Mouse (Mus musculus): ENCODE results near the gene Thsd7b. TPM values are rescaled to one million over a fixed set of nuclear protein-coding genes. Genes with fewer than 3 reads are reported as not detected.

The Thsd7b gene
- polyA plus RNA-seq, 1 experiment from 2014 or later: 14.3 TPM

- no peak overlapping the region for H3K4me3 ChIP-seq
- no peaks in the 10 kb centered on the region for H3K27me3 ChIP-seq (replicated peaks)
- no peak overlapping the region for H3K9ac ChIP-seq
- 49% methylated on average over 2 of the region's 2 CpGs for WGBS
- no peak overlapping the region for H3K27ac ChIP-seq
- H3K4me1 ChIP-seq: no peaks in the 10 kb centered on the region
- H3K4me2 ChIP-seq: no peak overlapping the region
- H3K36me3 ChIP-seq (replicated peaks): no peaks in the 10 kb centered on the region
- H3K9me3 ChIP-seq: no peaks in the 10 kb centered on the region
- ATAC-seq (replicated peaks): no peak
Observed at GRCm38 (mm10) chr1:129538508-129538907, 265.4 kb downstream of the Thsd7b start.

- Histone ChIP-seq H3K27ac (no peak overlapping the region), H3K4me2 (no peak overlapping the region), H3K4me1 (no peaks in the 10 kb centered on the region), H3K9me3 (no peaks in the 10 kb centered on the region), H3K36me3 (replicated peaks) (no peaks in the 10 kb centered on the region), H3K27me3 (replicated peaks) (no peaks in the 10 kb centered on the region), H3K9ac (no peak overlapping the region), H3K4me3 (no peak overlapping the region)
- 71% methylated on average over 4 of the region's 4 CpGs for WGBS
- ATAC-seq (replicated peaks): no peak
Observed at GRCm38 (mm10) chr1:129538970-129539369, 265.9 kb downstream of the Thsd7b start.

GRCm38 (mm10) chr1:129540751-129541150 lies 267.6 kb downstream of the Thsd7b start:
- no peak for ATAC-seq (replicated peaks)
- 73% methylated on average over 1 of the region's 1 CpGs for WGBS

GRCm38 (mm10) chr1:129542563-129543146 lies 269.6 kb downstream of the Thsd7b start:
- no peaks in the 10 kb centered on the region for H3K27me3 ChIP-seq (replicated peaks)
- no peak overlapping the region for H3K4me3 ChIP-seq
- no peak overlapping the region for H3K9ac ChIP-seq
- no peaks in the 10 kb centered on the region for H3K4me1 ChIP-seq
- no peaks in the 10 kb centered on the region for H3K9me3 ChIP-seq
- no peak overlapping the region for H3K4me2 ChIP-seq
- WGBS: 88% methylated on average over 3 of the region's 3 CpGs
- no peak overlapping the region for H3K27ac ChIP-seq
- no peaks in the 10 kb centered on the region for H3K36me3 ChIP-seq (replicated peaks)
- no peak for ATAC-seq (replicated peaks)

More at GRCm38 (mm10) chr1:129540751-129541150, 267.6 kb downstream of the Thsd7b start:
- no peak overlapping the region for H3K9ac ChIP-seq
- no peak overlapping the region for H3K27ac ChIP-seq
- no peak overlapping the region for H3K4me3 ChIP-seq
- H3K9me3 ChIP-seq: no peaks in the 10 kb centered on the region
- no peaks in the 10 kb centered on the region for H3K4me1 ChIP-seq
- H3K4me2 ChIP-seq: no peak overlapping the region
- no peaks in the 10 kb centered on the region for H3K27me3 ChIP-seq (replicated peaks)
- H3K36me3 ChIP-seq (replicated peaks): no peaks in the 10 kb centered on the region

- Histone ChIP-seq H3K9ac (no peak overlapping the region), H3K4me3 (no peak overlapping the region), H3K4me2 (no peak overlapping the region), H3K27me3 (replicated peaks) (no peaks in the 10 kb centered on the region), H3K9me3 (no peaks in the 10 kb centered on the region), H3K4me1 (no peaks in the 10 kb centered on the region), H3K36me3 (replicated peaks) (no peaks in the 10 kb centered on the region), H3K27ac (no peak overlapping the region)
- ATAC-seq (replicated peaks): no peak
- 73% methylated on average over 3 of the region's 3 CpGs for WGBS
Observed at GRCm38 (mm10) chr1:129543169-129543568, 270.1 kb downstream of the Thsd7b start.

- no peaks in the 10 kb centered on the region for H3K4me1 ChIP-seq
- H3K4me2 ChIP-seq: no peak overlapping the region
- ATAC-seq (replicated peaks): peak; percentile 50; the same call in 1 of the 2 replicates
- 86% methylated on average over 4 of the region's 4 CpGs for WGBS
- H3K27me3 ChIP-seq (replicated peaks): no peaks in the 10 kb centered on the region
- no peaks in the 10 kb centered on the region for H3K9me3 ChIP-seq
- no peak overlapping the region for H3K4me3 ChIP-seq
- H3K27ac ChIP-seq: no peak overlapping the region
- H3K9ac ChIP-seq: no peak overlapping the region
- H3K36me3 ChIP-seq (replicated peaks): no peaks in the 10 kb centered on the region
Observed at GRCm38 (mm10) chr1:129558054-129558453, 285.0 kb downstream of the Thsd7b start.

- 83% methylated on average over 4 of the region's 4 CpGs for WGBS
- no peaks in the 10 kb centered on the region for H3K27me3 ChIP-seq (replicated peaks)
- H3K27ac ChIP-seq: no peak overlapping the region
- H3K9ac ChIP-seq: no peak overlapping the region
- H3K4me1 ChIP-seq: no peaks in the 10 kb centered on the region
- no peaks in the 10 kb centered on the region for H3K36me3 ChIP-seq (replicated peaks)
- H3K9me3 ChIP-seq: no peaks in the 10 kb centered on the region
- ATAC-seq (replicated peaks): no peak
- H3K4me3 ChIP-seq: no peak overlapping the region
- H3K4me2 ChIP-seq: no peak overlapping the region
Observed at GRCm38 (mm10) chr1:129559137-129559536, 286.0 kb downstream of the Thsd7b start.

- ATAC-seq (replicated peaks): no peak
- H3K36me3 ChIP-seq (replicated peaks): no peaks in the 10 kb centered on the region
- no peak overlapping the region for H3K9ac ChIP-seq
- no peak overlapping the region for H3K4me3 ChIP-seq
- no peak overlapping the region for H3K4me2 ChIP-seq
- H3K27ac ChIP-seq: no peak overlapping the region
- no peaks in the 10 kb centered on the region for H3K9me3 ChIP-seq
- 60% methylated on average over 3 of the region's 3 CpGs for WGBS
- no peaks in the 10 kb centered on the region for H3K27me3 ChIP-seq (replicated peaks)
- H3K4me1 ChIP-seq: no peaks in the 10 kb centered on the region
Observed at GRCm38 (mm10) chr1:129559812-129560211, 286.7 kb downstream of the Thsd7b start.

- no peaks in the 10 kb centered on the region for H3K9me3 ChIP-seq
- H3K9ac ChIP-seq: no peak overlapping the region
- H3K4me2 ChIP-seq: no peak overlapping the region
- H3K4me1 ChIP-seq: no peaks in the 10 kb centered on the region
- ATAC-seq (replicated peaks): no peak
- H3K36me3 ChIP-seq (replicated peaks): no peaks in the 10 kb centered on the region
- no peak overlapping the region for H3K4me3 ChIP-seq
- WGBS: 93% methylated on average over 1 of the region's 1 CpGs
- H3K27ac ChIP-seq: no peak overlapping the region
- H3K27me3 ChIP-seq (replicated peaks): no peaks in the 10 kb centered on the region
Observed at GRCm38 (mm10) chr1:129562707-129563106, 289.6 kb downstream of the Thsd7b start.

GRCm38 (mm10) chr1:129570522-129570921 lies 297.4 kb downstream of the Thsd7b start:
- no peak overlapping the region for H3K9ac ChIP-seq
- no peaks in the 10 kb centered on the region for H3K9me3 ChIP-seq
- H3K36me3 ChIP-seq (replicated peaks): no peaks in the 10 kb centered on the region
- no peak overlapping the region for H3K4me3 ChIP-seq
- 85% methylated on average over 3 of the region's 3 CpGs for WGBS
- no peak for ATAC-seq (replicated peaks)
- H3K4me1 ChIP-seq: no peaks in the 10 kb centered on the region
- no peak overlapping the region for H3K4me2 ChIP-seq
- H3K27ac ChIP-seq: no peak overlapping the region
- no peaks in the 10 kb centered on the region for H3K27me3 ChIP-seq (replicated peaks)

- Histone ChIP-seq H3K9me3 (no peaks in the 10 kb centered on the region), H3K9ac (no peak overlapping the region), H3K27me3 (replicated peaks) (no peaks in the 10 kb centered on the region), H3K4me1 (peaks cover 3% of the 10 kb centered on the region; the same call in 1 of the 2 replicates), H3K27ac (no peak overlapping the region), H3K36me3 (replicated peaks) (no peaks in the 10 kb centered on the region), H3K4me2 (no peak overlapping the region), H3K4me3 (no peak overlapping the region)
- WGBS: 89% methylated on average over 4 of the region's 4 CpGs
- no peak for ATAC-seq (replicated peaks)
Observed at GRCm38 (mm10) chr1:129579955-129580354, 306.9 kb downstream of the Thsd7b start.

GRCm38 (mm10) chr1:129586635-129587034 lies 313.5 kb downstream of the Thsd7b start:
- Histone ChIP-seq H3K9me3 (no peaks in the 10 kb centered on the region), H3K4me3 (no peak overlapping the region), H3K9ac (no peak overlapping the region), H3K36me3 (replicated peaks) (no peaks in the 10 kb centered on the region), H3K27me3 (replicated peaks) (no peaks in the 10 kb centered on the region), H3K4me2 (no peak overlapping the region), H3K4me1 (no peaks in the 10 kb centered on the region), H3K27ac (no peak overlapping the region)
- WGBS: 87% methylated on average over 6 of the region's 6 CpGs
- no peak for ATAC-seq (replicated peaks)

- Histone ChIP-seq H3K27me3 (replicated peaks) (no peaks in the 10 kb centered on the region), H3K36me3 (replicated peaks) (no peaks in the 10 kb centered on the region), H3K4me2 (no peak overlapping the region), H3K9me3 (no peaks in the 10 kb centered on the region), H3K9ac (no peak overlapping the region), H3K4me1 (no peaks in the 10 kb centered on the region), H3K27ac (no peak overlapping the region), H3K4me3 (no peak overlapping the region)
- 58% methylated on average over 3 of the region's 3 CpGs for WGBS
- ATAC-seq (replicated peaks): no peak
Observed at GRCm38 (mm10) chr1:129589366-129590002, 316.4 kb downstream of the Thsd7b start.

All from midbrain, embryonic 15.5 days (tissue).